Mouse (Mus musculus) olfactory bulb, adult 2 months (tissue): ENCODE results near the gene 1700013F07Rik. TPM values are rescaled to one million over a fixed set of nuclear protein-coding genes. Genes with fewer than 3 reads are reported as not detected.
"Not testable (repeated sequence)": the region's sequence is repeated elsewhere in the genome, so short reads cannot be mapped to it uniquely, and the experiment has no call there.

Experiments
- H3K27ac ChIP-seq: fragments of 200-500 bp; 2 replicates; pipeline ENCODE4 v1.5.1; 2012; ENCODE audit warnings: low read depth, low read length; ENCODE audit not compliant: insufficient read depth
- H3K4me1 ChIP-seq: fragments of 200-500 bp; 2 replicates; pipeline ENCODE4 v1.6.1; 2012; ENCODE audit warnings: low read length; ENCODE audit not compliant: control insufficient read depth, insufficient read depth
- H3K4me3 ChIP-seq: fragments of 200-500 bp; 2 replicates; pipeline ENCODE4 v1.5.1; 2012; ENCODE audit warnings: mild to moderate bottlenecking, low read depth, low read length, moderate library complexity; ENCODE audit not compliant: insufficient read depth
- CTCF ChIP-seq: fragments of 200-500 bp; IDR thresholded peaks from 2 replicates; pipeline ENCODE4 v1.5.1; 2012; ENCODE audit warnings: low read depth, mild to moderate bottlenecking, low read length, moderate library complexity; ENCODE audit not compliant: insufficient read depth
- POLR2A ChIP-seq: fragments of 200-500 bp; IDR thresholded peaks from 2 replicates; pipeline ENCODE4 v1.6.1; 2012; ENCODE audit warnings: mild to moderate bottlenecking, low read depth, low read length, moderate library complexity; ENCODE audit not compliant: insufficient read depth
- WGBS: fragments of 180-500 bp; shearing (Covaris S2); methylation state at CpG from one replicate; pipeline ENCODE4 v1.1.7; 2018; 5-methylcytosine and 5-hydroxymethylcytosine counted together
- polyA plus RNA-seq: library from polyadenylated mRNA; stranded (reverse); fragments of >200 nt; gene quantifications from 2 replicates; pipeline ENCODE4 v1.2.4, GENCODE M21; 2012; ENCODE audit warnings: low replicate concordance; ENCODE audit not compliant: missing spikeins, insufficient read depth, insufficient read length

Gene 1700013F07Rik
- polyA plus RNA-seq, 1 experiment, result not detected

- peaks cover 5% of the 10 kb centered on the region for H3K4me1 ChIP-seq
- TF ChIP-seq CTCF, result no peak
- TF ChIP-seq POLR2A, result no peak
- H3K4me3 ChIP-seq, result no peak overlapping the region
- WGBS, result 3% methylated on average over 4 of the region's 4 CpGs
- H3K27ac ChIP-seq, result peak overlapping the region; percentile 77; the same call in 1 of the 2 replicates
These were observed 29.4 kb downstream of the 1700013F07Rik start for GRCm38 (mm10) chr3:108563309-108563708.

GRCm38 (mm10) chr3:108567990-108568877, 34.3 kb downstream of the 1700013F07Rik start:
- H3K4me1 ChIP-seq, result peaks cover 2% of the 10 kb centered on the region; the same call in 1 of the 2 replicates
- TF ChIP-seq POLR2A (no peak), CTCF (no peak)

GRCm38 (mm10) chr3:108569636-108570035, 35.7 kb downstream of the 1700013F07Rik start:
- not testable (repeated sequence) for H3K4me1 ChIP-seq, H3K4me3 ChIP-seq, H3K27ac ChIP-seq
- 68% methylated on average over 3 of the region's 3 CpGs for WGBS

More at GRCm38 (mm10) chr3:108567990-108568877, 34.3 kb downstream of the 1700013F07Rik start:
- Histone ChIP-seq H3K4me3 (no peak overlapping the region), H3K27ac (peak overlapping the region; percentile 55; the same call in 1 of the 2 replicates)
- 33% methylated on average over 15 of the region's 15 CpGs for WGBS

GRCm38 (mm10) chr3:108570813-108571212, 36.9 kb downstream of the 1700013F07Rik start:
- H3K27ac ChIP-seq, result no peak overlapping the region
- no peak overlapping the region for H3K4me3 ChIP-seq
- TF ChIP-seq CTCF (no peak), POLR2A (no peak)
- WGBS, result 88% methylated on average over 14 of the region's 14 CpGs
- H3K4me1 ChIP-seq, result peaks cover 2% of the 10 kb centered on the region; the same call in 1 of the 2 replicates

DNA sequence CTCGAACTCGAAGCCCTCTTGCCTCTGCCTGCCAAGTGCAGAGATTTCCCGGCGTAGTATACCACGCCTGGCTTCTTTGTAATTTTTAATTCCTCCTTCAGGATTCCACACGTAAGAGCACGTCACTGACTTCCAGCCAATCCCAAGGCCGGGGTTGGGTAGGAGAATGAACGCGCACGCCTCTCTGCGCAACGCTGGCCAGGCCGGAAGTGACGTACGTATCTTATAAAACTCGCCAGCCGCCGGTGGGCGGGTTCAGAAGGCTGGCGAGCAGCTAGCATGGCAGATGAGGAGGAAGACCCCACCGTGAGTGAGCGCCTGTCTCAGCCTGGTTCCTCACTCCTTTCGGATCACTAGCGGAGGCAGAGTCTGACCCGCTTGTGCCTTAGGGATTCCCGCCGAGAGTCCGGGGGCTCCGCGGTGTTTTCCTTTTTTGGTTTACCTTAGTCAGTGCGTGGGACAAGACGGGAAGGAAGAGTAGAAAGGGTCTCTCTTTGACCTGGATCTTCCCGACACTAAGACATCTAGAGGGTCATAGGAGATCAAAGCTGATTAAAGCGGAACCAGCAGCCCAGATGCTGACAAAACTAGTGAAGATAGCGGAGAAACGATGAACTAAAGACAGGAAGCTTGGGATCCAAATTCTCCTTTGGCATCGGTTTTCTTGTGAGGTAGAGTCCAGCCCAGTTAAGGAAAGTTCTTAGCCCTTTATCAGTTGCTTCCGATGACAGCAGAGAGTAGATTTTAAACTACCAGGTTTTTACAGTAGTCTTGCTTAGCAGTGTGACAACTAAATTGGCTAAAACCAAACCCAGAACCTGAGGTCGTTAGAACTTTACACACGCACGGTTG, 37.7 kb downstream of the 1700013F07Rik start, which contains the start of gene Taf13:
Taf13 (plus strand) TSS at position 256 of the 852 bp plus-strand sequence.
- under 1% methylated on average over 42 of the region's 42 CpGs for WGBS
- Histone ChIP-seq H3K4me3 (peak within 1 kb of the TSS; percentile 89), H3K27ac (peak within 1 kb of the TSS; percentile 71), H3K4me1 (peaks cover 2% of the 10 kb centered on the region; the same call in 1 of the 2 replicates)
- TF ChIP-seq POLR2A (peak; percentile 100), CTCF (no peak)

GRCm38 (mm10) chr3:108572309-108573010, 38.5 kb downstream of the 1700013F07Rik start:
- H3K4me3 ChIP-seq, result peak overlapping the region; percentile 89; the same call in 1 of the 2 replicates
- no peak overlapping the region for H3K27ac ChIP-seq
- WGBS, result 35% methylated on average over 18 of the region's 18 CpGs

DNA sequence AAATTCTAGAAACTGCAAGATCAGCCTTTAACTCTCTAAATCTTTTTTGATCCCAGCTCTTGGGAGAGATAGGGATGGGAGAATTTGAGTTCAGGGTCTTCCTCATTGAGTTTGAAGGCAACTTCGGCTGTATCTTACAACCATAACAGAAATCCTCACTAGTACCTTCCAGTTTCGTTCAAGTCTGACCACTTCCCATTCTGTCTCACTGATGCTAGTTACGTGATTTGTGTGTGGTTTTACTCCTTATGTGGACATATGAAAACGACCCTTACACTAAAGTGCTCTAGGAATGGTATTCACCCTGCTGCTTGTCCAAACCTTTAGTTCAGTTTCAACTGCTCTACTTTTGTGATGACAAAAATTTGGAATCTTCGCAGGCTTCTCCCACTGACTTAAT, 40.1 kb downstream of the 1700013F07Rik start:
- Histone ChIP-seq H3K27ac (no peak overlapping the region), H3K4me3 (no peak overlapping the region), H3K4me1 (peaks cover 2% of the 10 kb centered on the region; the same call in 1 of the 2 replicates)
- WGBS, result 92% methylated on average over 5 of the region's 5 CpGs
- TF ChIP-seq CTCF (no peak), POLR2A (no peak)

More at GRCm38 (mm10) chr3:108572309-108573010, 38.5 kb downstream of the 1700013F07Rik start:
- TF ChIP-seq POLR2A, result no peak
- no peak for TF ChIP-seq CTCF
- peaks cover 2% of the 10 kb centered on the region; the same call in 1 of the 2 replicates for H3K4me1 ChIP-seq

GRCm38 (mm10) chr3:108584580-108584979, 50.6 kb downstream of the 1700013F07Rik start:
- H3K27ac ChIP-seq, result no peak overlapping the region
- H3K4me1 ChIP-seq, result no peaks in the 10 kb centered on the region
- TF ChIP-seq CTCF, result no peak
- no peak for TF ChIP-seq POLR2A
- 68% methylated on average over 4 of the region's 4 CpGs for WGBS
- no peak overlapping the region for H3K4me3 ChIP-seq
